Mouse (Mus musculus) macrophage (primary cell): ENCODE data around the gene Sema6b. TPM values are rescaled to one million over a fixed set of nuclear protein-coding genes. Genes with fewer than 3 reads are reported as not detected.

Experiments used
- H3K27ac ChIP-seq: fragments of 350-480 bp; formaldehyde crosslinking; 2 replicates; pipeline ENCODE4 v1.9.0; 2021
- H3K36me3 ChIP-seq: fragments of 350-480 bp; formaldehyde crosslinking; 2 replicates; pipeline ENCODE4 v1.9.0; 2021; ENCODE audit errors: inconsistent target
- H3K4me3 ChIP-seq: fragments of 350-480 bp; formaldehyde crosslinking; 2 replicates; pipeline ENCODE4 v1.9.0; 2021; ENCODE audit errors: inconsistent target
- H3K79me2 ChIP-seq: fragments of 350-480 bp; formaldehyde crosslinking; 2 replicates; pipeline ENCODE4 v1.9.0; 2021; ENCODE audit errors: inconsistent target
- WGBS: methylation state at CpG from one replicate; pipeline ENCODE4 v1.1.7; 2026; ENCODE audit warnings: inconsistent platforms; ENCODE audit not compliant: missing documents; 5-methylcytosine and 5-hydroxymethylcytosine counted together
- polyA plus RNA-seq: library from polyadenylated mRNA; stranded (reverse); fragments of 250-400 nt; gene quantifications from 3 replicates; pipeline ENCODE4 v1.2.4, GENCODE M21; 2018; ENCODE audit warnings: inconsistent platforms
- total RNA-seq, 78 experiments: library from RNA; depleted of rRNA; stranded (reverse); fragments of 250-400 nt; gene quantifications; 1 replicate in 9 of 78; 2 replicates in 24 of 78; 3 replicates in 43 of 78; 4 replicates in 2 of 78; pipeline ENCODE4 v1.2.4; 2018; ENCODE audit warnings: inconsistent platforms in 56 of 78

Gene Sema6b
- 10 to 100 TPM in 1 of 26 experiments, 1 to 10 TPM in 21, under 1 TPM in 4; 0.55 to 10.6 (median 3.2) TPM for total RNA-seq (2018; cell fraction: chromatin; rRNA removed)
- total RNA-seq (2018; cell fraction: cytosol; rRNA removed): 1 to 10 TPM; 2.1 to 7.4 (median 4.0) TPM
- total RNA-seq (2018; cell fraction: nucleus; rRNA removed): 10 to 100 TPM in 1 of 26 experiments, 1 to 10 TPM in 25; 2.3 to 17.3 (median 5.0) TPM
- polyA plus RNA-seq: 3.0 to 7.1 TPM (median 4.4 TPM) in 3 replicates

GRCm38 (mm10) chr17:56139858-56140595, at the start of gene Sema6b:
Gene Sema6b, minus strand, starts transcription at chr17:56140343.
- no peaks in the 10 kb centered on the region for H3K79me2 ChIP-seq
- H3K36me3 ChIP-seq: no peaks in the 10 kb centered on the region
- WGBS: 3% methylated on average over 74 of the region's 79 CpGs
- H3K27ac ChIP-seq: no peak within 1 kb of the TSS
- H3K4me3 ChIP-seq: no peak within 1 kb of the TSS

GRCm38 (mm10) chr17:56185281-56186141, 45.4 kb upstream of the Sema6b start:
- peaks cover 28% of the 10 kb centered on the region for H3K79me2 ChIP-seq
- H3K27ac ChIP-seq: no peak overlapping the region
- H3K36me3 ChIP-seq: peaks cover 38% of the 10 kb centered on the region
- WGBS: 86% methylated on average over 9 of the region's 11 CpGs
- no peak overlapping the region for H3K4me3 ChIP-seq

- Histone ChIP-seq H3K36me3 (peaks cover 40% of the 10 kb centered on the region), H3K4me3 (peak within 1 kb of the TSS; percentile 91), H3K27ac (peak within 1 kb of the TSS; percentile 63), H3K79me2 (peaks cover 28% of the 10 kb centered on the region)
- WGBS: under 1% methylated on average over 47 of the region's 47 CpGs
These were observed 43.5 kb upstream of the Sema6b start, which contains the start of gene Mydgf for GRCm38 (mm10) chr17:56183658-56184103. Gene Mydgf, minus strand, starts transcription at chr17:56183920.

- Histone ChIP-seq H3K79me2 (peaks cover 28% of the 10 kb centered on the region), H3K4me3 (peak overlapping the region; percentile 91), H3K27ac (peak overlapping the region; percentile 63), H3K36me3 (peaks cover 39% of the 10 kb centered on the region)
- 6% methylated on average over 13 of the region's 14 CpGs for WGBS
These were observed 43.0 kb upstream of the Sema6b start for GRCm38 (mm10) chr17:56182975-56183657.

GRCm38 (mm10) chr17:56175416-56175815, 35.3 kb upstream of the Sema6b start:
- Histone ChIP-seq H3K4me3 (no peak overlapping the region), H3K36me3 (peaks cover 44% of the 10 kb centered on the region), H3K79me2 (no peaks in the 10 kb centered on the region; the same call in 1 of the 2 replicates), H3K27ac (no peak overlapping the region)
- WGBS: 94% methylated on average over 3 of the region's 3 CpGs

GRCm38 (mm10) chr17:56173401-56174046, 33.4 kb upstream of the Sema6b start:
- Histone ChIP-seq H3K36me3 (peaks cover 32% of the 10 kb centered on the region), H3K79me2 (no peaks in the 10 kb centered on the region), H3K27ac (no peak overlapping the region), H3K4me3 (no peak overlapping the region)
- 81% methylated on average over 10 of the region's 10 CpGs for WGBS

- H3K36me3 ChIP-seq: peaks cover 15% of the 10 kb centered on the region
- no peaks in the 10 kb centered on the region for H3K79me2 ChIP-seq
- no peak overlapping the region for H3K4me3 ChIP-seq
- H3K27ac ChIP-seq: no peak overlapping the region
- WGBS: 97% methylated on average over 16 of the region's 17 CpGs
These were observed 31.7 kb upstream of the Sema6b start for GRCm38 (mm10) chr17:56171881-56172280.

- Histone ChIP-seq H3K4me3 (no peak overlapping the region), H3K79me2 (no peaks in the 10 kb centered on the region), H3K36me3 (peaks cover 11% of the 10 kb centered on the region; the same call in 1 of the 2 replicates), H3K27ac (no peak overlapping the region)
- 89% methylated on average over 9 of the region's 9 CpGs for WGBS
These were observed 31.3 kb upstream of the Sema6b start for GRCm38 (mm10) chr17:56171456-56171855.

- Histone ChIP-seq H3K27ac (no peak overlapping the region), H3K4me3 (no peak overlapping the region), H3K36me3 (0 out of 2 replicates have a peak, but pooled peaks cover 6% of the 10 kb centered on the region), H3K79me2 (no peaks in the 10 kb centered on the region)
- WGBS: 97% methylated on average over 10 of the region's 10 CpGs
These were observed 30.5 kb upstream of the Sema6b start for GRCm38 (mm10) chr17:56170636-56171035.

GRCm38 (mm10) chr17:56169830-56170229, 29.7 kb upstream of the Sema6b start:
- Histone ChIP-seq H3K79me2 (no peaks in the 10 kb centered on the region), H3K4me3 (no peak overlapping the region), H3K27ac (no peak overlapping the region), H3K36me3 (no peaks in the 10 kb centered on the region)
- 43% methylated on average over 6 of the region's 6 CpGs for WGBS

- H3K36me3 ChIP-seq: no peaks in the 10 kb centered on the region
- no peaks in the 10 kb centered on the region for H3K79me2 ChIP-seq
- 93% methylated on average over 9 of the region's 11 CpGs for WGBS
- no peak overlapping the region for H3K27ac ChIP-seq
- H3K4me3 ChIP-seq: no peak overlapping the region
These were observed 25.5 kb upstream of the Sema6b start for GRCm38 (mm10) chr17:56165671-56166070.

- Histone ChIP-seq H3K27ac (no peak overlapping the region), H3K36me3 (no peaks in the 10 kb centered on the region), H3K79me2 (no peaks in the 10 kb centered on the region), H3K4me3 (no peak overlapping the region)
- WGBS: 49% methylated on average over 3 of the region's 3 CpGs
These were observed 24.4 kb upstream of the Sema6b start for GRCm38 (mm10) chr17:56164510-56164909.

- Histone ChIP-seq H3K4me3 (no peak overlapping the region), H3K79me2 (no peaks in the 10 kb centered on the region), H3K36me3 (no peaks in the 10 kb centered on the region), H3K27ac (no peak overlapping the region)
- 89% methylated on average over 6 of the region's 6 CpGs for WGBS
These were observed 23.5 kb upstream of the Sema6b start for GRCm38 (mm10) chr17:56163523-56164102.
